Mouse (Mus musculus): ENCODE results near the gene Prkag2.

DNA sequence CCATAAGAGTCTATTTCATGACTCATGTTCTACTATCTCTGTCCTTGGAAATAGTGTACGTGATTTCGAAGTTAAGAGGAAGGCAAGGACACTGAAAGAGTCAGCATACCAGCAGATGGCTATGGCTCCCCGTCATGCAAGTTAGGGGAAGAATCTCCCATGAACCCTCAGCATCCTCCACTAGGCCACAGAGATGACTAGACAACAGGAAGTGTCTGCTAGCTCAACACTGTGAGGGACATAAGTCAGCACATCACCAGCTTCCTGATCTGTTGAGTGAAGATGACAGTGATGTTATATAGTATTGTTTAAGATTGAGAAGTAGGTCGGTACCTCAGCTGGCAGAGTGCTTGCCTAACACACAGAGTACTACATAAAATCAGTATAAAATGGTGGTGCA is 27.4 kb upstream of the Prkag2 start:
- TF ChIP-seq CTCF (IDR thresholded peaks at IDR 0.05; ENCODE audit: low read depth), result no peak
- no peak for TF ChIP-seq EP300 (IDR thresholded peaks at IDR 0.05; ENCODE audit: low read depth)
